Mouse (Mus musculus) adrenal gland, postnatal 36 days (tissue): Measurements from ENCODE around the gene Nox3. TPM values are rescaled to one million over a fixed set of nuclear protein-coding genes. Genes with fewer than 3 reads are reported as not detected.

Source experiments
- DNase-seq, 2 experiments: peaks; one replicate each; pipeline ENCODE4 v3.0.0; 2021; ENCODE audit warnings: mixed read lengths in 1 of 2
- long read RNA-seq, 2 experiments: library from polyadenylated mRNA; stranded (forward); transcript quantifications; one replicate each; pipeline ENCODE4 v2.0.0; 2021; ENCODE audit warnings: borderline sequencing depth in 2 of 2
- total RNA-seq, 2 experiments: library from RNA; stranded (reverse); gene quantifications; 2 replicates each; pipeline ENCODE4 v1.2.3; 2021

The Nox3 gene
- total RNA-seq = not detected
- long read RNA-seq, experiment 1 = 0 reads
- long read RNA-seq, experiment 2 = 0 reads

DNA sequence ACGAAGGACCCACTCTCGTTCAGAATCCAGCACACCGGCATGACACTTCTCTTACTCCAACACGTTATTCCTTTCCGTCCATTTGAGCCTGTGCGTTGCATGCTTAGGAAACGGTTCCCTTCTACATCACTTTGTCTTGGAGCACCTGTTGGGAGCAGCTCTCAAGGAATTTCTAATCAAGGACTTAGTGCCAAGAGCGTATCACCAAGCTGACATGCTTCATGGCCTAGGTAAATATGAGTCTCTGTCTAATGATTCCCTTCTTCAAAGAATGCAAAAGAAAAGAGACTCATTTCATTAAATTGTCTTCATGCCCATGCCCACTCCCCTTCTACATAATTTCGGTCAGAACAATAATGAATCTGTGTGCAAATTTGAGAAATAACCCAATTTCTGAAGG lies at the start of gene Nox3:
Gene Nox3 (minus strand): TSS at position 101 of the 400 bp plus-strand sequence.
- DNase-seq = no peak

DNA sequence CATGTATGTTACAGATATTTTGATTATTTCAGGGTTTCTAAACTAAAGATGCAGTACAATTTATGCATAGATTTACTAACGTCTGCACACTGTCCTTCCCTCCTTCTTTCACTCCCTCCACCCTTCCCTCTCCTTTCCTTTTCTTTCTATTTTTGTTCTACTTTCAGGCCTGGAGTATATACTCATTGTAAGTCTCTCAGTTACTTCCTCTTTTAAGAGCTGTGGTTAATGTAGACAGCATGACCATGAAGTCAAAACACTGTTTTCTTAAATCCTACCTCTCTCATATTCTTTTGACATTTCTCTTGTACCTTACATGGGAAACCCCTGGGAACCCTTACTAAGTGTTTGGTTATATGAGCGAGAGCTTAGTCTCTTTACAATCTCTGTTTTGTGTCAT lies 48.3 kb upstream of the Nox3 start:
- no peak for DNase-seq

DNA sequence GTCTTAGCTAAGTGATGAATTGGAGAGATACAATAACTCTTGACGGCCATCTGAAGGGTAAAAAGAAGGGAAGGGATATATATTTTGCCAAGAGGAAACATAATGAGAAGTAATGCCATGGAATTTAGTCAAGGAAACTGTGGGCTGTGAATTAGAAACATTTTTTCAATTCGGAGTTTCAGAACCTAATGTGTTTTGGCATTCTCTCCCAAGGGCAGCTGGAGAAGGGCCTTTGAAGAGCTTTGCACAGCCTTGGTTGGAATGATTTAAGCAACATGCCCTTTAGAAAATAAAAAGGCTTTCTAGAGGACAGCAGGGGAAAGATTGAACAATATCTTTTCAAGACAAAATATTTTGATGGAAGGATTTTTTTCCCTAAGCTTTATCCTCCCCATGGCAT lies 40.9 kb upstream of the Nox3 start:
- DNase-seq = peak; percentile 37 to 40

DNA sequence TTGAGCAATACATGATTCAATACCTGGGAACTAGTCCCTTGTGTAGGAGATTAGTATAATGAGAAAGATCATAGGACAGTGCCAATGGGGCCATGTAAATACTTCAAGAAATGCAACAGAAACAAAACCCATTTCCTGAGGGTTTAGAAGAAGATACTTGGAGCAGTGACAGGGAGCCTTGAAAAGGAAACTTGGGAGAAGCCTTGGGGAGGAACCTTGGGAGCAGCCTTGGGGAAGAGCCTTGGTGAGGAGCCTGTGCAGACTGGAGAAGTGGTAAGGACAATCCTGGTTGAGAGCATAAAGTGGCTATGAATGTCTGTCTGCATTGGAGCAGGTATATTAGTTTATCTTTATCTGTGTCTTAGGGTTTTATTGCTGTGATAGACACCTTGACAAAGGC lies 38.2 kb upstream of the Nox3 start:
- DNase-seq = peak; percentile 31 to 37

DNA sequence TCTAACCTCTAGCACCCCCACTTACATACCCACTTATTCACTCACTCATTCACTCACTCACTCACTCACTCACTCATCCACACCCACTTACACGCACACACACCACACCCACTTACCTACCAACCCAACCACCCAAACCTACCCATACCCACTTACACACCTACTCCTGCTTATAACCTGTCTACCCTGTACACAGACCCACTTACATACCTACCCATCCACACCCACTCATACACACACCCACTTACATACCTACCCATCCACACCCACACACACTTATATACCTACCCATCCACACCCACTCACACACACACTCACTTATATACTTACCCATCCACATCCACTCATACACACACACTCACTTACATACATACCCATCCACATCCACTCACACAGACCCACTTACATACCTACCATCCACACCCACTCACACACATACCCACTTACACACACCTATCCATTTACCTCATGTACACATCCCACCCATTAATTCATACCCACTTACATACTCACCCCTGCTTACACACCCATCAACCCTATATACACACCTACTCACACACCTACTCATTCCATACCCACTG lies 9.4 kb upstream of the Nox3 start:
- DNase-seq = no peak

DNA sequence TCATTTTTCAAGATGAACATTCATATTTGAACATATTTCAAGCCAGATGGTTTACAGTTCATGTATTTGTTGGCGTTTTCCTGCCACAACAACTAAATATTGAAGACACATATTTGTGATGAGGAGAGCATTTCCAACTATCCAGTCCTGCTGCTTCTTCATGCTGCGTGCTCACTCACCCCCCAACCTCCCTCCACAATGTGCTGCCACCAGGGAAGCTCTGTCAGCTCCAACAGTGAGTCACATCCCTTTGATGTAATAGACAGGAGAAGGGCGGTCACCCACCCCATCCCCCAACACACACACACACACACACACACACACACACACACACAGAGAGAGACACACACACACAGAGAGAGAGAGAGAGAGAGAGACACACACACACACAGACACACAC lies 6.3 kb upstream of the Nox3 start:
- peak; percentile 60 to 75 for DNase-seq

DNA sequence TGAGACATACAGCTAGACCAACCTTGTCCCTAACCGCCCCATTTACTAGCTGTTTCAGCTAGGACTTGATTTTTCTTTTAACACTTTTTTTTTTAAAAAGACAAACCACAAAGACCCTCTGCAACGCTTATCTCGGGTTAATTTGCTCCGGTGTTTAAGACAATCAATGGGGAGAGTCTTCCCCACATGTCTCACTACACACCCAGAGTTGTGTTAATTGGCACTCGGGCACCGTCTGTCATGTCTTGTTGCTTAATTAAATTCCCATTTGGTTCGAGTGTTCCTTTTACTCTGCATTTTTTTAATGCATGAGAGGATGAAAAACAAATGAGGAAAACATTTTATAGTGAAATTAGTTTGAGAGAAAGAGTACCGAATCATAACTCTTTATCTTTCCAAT lies 3.2 kb downstream of the Nox3 start:
- DNase-seq = no peak

DNA sequence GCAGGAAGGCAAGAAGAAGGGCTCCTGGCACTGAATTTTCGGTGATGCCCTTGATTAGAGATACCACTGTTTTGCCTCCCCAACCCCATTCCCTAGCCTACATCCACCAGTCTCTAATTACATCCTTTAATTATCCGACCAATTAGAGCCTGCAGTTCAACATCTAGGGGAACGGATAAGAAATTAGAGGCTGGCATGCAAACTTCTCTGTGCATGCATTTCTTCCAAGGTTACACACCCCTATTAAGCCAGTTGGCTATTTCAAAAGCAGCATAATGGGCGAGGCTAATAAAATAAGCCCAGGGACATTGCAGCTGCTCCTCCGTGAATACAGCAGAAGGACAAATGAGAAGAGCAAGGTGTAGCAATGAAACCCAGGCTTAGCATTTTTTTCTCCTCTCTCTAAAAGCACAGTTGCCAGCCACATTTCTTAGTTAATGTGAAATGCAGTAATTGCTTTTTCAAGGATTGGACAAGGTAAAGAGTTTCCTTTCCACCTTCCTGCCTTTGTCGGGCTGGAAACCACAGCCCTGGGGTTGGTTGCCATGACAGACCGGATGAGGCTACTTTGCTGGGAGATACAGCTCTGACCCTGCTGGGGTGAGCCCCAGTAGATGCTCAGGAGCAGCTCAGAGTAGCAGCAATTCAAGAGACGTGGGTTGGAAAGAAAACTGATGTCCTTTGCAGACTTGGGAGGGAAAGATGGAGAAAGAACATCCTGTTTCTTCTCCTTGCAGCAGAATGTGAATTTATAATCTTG lies 5.4 kb downstream of the Nox3 start:
- no peak for DNase-seq

DNA sequence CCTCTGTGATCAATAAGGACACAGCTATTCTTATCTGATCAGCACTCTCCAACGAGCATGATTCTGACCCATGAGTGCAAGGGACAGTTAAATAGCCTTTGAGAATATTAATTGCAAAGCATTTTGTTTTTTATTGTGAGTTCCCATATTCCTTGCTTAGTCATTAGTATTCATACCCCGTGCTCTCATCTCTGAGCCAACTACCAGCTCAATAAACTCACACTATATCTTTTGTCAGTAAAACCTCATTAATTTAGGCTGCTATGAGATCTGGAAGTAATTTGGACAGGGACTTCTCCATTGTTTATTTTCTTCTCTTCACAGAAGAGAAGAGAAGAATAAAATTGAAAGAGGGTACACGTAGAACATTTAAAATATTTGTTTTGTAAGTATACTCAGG lies 12.4 kb downstream of the Nox3 start:
- no peak for DNase-seq

DNA sequence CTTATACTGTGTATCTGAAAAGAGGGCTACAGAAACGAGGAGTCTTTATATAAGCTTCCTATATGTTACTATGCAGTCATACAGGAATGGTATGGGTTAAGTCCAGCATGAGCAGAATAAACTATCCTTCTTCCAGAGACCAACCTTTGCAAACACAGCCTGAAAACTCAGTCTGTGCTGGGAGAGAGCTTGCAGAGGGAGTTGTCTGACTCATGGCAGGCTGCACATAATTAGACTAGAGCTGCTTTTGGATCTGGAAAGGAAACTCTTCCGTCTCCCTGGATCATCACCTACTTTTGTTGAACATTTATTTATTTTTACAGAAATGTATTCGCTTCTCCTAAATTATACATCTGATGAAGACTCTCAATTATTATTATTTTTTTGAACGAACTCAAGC lies 26.8 kb downstream of the Nox3 start:
- DNase-seq = peak in 1 of 2 experiments; percentile 3

DNA sequence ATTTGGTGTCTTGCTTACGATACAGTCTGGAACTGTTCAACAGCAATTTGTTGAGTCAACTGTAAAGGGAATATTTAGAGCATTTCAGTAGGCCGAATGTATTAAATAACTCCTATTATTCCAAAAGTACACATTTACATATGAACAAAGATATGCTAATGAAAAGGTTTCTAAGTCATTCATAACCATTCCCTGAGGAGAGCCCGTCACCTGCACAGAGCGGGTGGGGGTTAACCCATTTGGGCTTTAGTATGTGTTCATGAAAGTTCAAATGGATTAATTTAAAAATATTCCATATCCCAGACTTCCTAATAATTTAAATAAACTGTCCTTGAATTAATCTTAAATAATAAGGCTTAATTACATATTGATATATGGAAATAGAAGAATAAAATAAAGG lies 28.8 kb downstream of the Nox3 start:
- no peak for DNase-seq

DNA sequence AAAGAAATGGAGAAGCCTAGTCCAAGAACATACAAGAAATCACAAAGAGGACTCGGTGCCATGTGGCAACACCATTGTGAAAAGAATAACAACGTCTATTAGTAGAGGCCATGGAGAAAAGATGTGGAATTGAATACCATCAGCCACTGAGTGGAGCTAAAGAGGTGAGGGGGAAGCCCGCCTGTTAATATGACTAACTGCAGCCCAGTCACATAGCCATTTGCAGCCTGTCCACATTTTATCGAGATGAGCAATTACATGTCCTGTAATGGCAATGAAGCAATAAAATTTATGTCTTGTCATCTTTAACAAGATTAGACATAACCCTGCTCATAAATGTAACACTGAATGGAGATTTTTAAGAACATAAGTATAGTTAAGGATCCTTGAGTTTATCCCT lies 30.7 kb downstream of the Nox3 start:
- peak; percentile 25 to 28 for DNase-seq

DNA sequence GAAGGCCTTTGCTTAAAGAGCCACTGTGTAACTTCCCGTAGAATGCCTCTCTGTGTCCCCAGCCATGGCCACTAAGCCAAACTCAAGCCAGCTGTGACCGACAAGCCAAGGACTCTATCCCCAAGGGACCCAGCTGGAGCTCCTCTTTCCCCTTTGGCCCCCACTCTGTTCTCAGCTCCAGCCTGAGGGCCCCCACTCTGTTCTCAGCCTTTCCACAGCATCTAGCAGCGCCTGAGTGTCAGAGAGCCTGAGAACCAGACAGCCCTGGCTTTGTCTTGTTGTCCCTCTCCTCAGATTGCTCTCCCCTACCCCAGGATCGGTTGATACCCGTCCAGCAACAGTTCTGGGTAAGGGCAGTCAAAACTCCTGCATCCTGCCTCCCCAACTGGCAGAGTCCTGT lies 36.6 kb downstream of the Nox3 start:
- DNase-seq = peak in 1 of 2 experiments; percentile 9

DNA sequence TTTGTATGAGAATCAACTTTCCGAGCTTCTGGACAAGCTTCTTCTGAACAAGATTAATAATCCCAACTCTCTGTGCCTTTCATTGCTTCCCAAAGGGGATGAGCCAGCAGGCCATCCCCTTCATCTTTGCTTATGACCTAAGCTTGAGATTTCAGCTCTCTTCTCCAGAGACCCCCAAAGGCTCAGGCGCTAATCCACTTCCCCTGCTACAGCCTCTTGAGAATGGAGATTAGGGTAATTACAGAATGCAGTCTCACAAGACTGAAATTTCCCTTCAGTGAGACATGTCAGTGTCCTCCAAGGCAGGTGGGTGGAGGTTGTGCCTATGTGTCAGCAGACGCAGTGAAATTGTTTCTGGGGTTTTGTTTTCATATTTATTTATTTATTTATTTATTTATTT lies 45.7 kb downstream of the Nox3 start:
- DNase-seq = no peak

DNA sequence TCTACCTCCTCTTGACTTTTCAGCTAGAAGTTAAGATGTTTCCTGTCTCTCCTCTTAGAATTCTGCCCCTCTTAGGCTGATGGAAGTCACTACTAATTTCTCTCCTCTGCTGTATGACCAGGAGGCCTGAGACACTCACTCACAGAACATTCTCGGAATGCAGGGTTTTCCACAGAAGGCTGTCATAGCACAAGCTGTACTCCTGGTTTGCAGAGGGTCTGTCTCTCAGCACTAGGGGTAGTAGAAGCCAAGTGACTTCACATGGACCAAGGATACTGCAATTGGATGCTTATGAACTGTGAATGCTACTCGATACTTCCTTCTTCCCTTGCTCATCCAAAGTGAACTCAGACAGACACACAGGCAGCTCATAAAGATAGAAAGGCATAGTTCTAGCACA lies 52.5 kb downstream of the Nox3 start:
- no peak for DNase-seq

DNA sequence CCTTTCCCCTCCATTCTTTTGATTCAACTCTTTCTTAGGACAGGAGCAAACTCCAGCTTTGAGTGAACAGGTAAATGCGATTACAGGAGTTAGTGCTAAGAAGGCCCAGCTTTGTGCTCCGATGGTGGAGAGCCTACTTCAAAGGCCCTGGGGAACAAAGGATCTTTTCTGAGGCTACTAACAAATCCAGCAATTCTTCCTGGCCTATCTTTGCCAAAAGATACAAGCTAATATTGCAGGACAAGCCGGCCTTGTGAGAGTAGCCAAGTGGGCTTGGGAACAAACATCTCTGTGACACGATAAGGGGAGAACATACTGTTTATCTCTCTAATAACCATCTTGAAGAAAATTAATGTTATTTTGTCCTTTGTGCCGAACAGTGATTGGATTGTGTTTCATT lies 54.6 kb downstream of the Nox3 start:
- DNase-seq = peak; percentile 4 to 6

DNA sequence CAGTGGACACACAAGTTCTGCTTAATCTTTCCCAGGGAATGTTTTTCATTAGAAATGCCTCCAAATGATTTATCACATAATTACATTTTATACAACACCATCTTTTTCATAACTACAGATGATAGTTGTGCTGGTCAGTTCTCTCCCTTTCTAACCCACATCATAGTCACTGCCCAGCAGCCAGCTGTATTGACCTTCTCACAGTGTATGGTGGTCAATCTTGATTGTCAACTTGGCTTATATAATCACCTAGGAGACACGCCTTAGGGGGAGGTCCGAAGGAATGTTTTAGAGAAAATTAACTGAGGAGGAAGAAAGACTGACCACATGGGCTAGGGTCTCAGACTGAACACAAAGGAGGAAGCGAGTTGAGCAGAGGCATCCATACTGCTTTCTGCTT lies 57.3 kb downstream of the Nox3 start:
- no peak for DNase-seq

DNA sequence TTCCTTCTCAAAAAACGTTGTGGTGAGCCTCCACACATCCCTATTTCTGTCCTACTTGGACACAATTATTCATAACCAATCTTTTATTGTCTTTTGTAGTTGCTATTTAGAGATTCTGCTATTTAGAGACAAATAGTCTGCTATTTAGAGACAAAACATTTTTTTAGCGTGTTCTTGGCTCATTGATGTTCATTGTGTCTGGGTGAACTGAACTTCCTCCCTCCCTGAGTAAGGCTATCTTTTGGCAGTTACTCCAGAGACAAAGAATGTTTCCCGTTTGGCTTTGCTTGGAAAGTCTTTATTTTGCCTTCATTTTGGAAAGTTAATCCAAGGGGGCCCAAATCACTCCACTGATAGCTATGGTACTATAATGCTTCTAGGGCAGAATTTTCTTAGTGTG lies 63.6 kb downstream of the Nox3 start:
- no peak for DNase-seq

DNA sequence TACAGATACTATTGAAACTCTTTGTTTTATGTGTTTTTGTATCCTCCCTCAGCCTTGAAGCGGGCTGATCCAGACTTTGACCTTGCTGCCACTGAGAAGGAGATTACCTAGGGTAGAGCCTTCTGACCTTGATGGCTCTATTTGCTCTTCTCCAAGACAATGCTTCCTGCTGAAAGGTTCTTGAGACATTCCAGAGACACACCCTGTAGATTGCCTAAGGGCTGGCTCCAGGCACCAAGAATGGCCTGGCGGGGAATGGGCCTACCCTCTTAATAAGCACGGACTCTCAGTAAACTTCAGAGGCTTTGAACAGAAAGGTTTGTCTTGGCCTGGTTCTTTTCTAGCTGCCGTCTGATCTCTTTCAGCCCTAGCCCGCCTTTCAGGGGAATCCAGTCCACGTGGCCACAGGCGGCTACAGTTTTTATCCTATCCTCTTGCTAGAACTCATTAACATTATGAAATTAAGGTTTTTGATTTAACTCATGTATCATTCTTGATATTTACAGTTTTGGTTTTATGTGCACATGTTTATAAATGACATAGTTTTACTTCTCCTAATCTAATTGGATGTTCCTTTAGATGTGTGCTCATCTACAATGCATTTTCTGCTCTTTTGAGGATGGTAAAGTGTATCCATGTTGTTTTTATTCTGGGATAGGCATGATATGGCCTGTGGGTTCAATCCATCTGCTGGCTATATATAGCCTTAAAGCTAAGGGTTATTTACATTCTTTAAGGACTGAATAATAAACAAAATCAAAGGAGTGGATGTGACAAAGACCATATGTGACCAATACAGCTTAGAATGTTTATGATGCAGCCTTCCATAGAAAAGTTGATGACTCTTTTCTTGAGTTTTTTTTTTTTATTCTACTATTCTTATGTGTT lies 79.5 kb downstream of the Nox3 start:
- no peak for DNase-seq

DNA sequence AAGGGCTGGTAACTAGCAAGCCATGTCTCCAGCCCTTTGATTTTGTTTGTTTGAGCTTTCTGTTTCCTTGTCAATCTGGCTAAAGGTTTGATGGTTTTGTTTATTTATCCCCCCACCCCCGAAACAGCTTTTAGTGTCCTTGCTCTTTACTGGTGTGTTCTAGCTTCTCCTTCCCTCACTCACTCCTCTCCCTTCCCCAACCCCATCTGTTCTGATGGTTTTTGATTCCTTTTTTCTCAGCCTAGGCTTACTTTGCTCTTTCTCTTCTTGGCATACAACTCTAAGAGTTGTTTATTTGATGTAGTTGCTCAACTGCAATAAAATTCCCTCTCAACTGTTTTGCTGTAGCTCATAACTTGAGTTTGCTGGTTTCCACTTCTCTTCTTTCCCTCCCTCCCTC lies 80.5 kb downstream of the Nox3 start:
- DNase-seq = no peak

DNA sequence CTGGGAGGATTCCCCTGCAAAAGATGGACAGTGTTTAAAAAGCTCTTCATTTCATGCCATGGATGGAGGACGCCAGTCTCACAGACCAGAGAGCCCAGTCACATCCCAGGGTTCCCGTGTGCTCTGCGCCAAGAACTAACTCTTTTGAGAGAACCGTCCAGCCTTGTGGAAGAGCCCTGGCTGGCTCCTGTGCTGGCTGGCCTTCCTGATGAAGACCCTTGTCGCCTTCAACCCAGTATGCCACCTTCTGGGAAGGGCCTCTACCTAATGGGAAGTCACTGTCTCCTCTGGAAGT lies 84.3 kb downstream of the Nox3 start:
- DNase-seq = no peak

DNA sequence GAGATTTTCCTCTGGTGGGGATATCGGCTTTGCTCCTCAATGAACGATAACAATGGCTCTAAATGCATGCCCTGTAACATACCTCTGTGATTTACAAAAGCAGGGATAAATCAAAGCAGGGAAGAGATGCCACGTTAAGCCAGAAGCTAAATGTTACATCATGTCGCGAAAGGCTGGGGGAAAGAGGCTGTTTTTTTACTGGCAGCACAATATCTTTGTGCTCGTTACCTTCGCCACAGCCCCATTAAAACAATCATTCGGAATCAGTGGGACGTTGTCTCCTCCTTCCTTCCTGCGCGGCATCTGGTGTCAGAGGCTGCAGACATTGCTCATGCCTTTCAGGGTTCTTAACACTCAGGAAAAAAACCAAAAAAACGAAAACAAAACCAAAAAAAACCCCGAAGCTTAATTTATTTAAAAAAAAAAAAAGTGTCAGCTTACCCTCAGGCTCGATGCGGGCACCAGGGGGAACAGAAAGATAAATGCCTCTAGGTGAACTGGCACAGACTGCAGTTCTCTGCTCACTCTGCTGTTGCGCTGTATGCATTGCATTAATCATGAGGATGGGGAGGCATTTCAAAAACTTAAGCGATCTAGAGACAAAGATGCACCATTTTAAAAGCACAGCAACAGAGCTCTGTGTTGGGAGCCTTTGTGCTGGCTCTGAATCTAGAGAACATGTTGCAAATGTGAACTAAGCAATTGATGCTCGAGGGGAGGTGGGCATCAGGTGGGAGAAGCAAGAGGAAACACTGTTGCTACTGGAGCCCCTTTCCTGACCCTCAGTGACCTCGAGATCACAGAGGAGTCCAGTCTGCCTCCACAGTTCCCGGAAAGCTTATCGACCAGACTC lies 84.9 kb downstream of the Nox3 start:
- DNase-seq = peak; percentile 22 to 27
